Mouse (Mus musculus): Measurements from ENCODE around the gene Zcwpw1. TPM values are rescaled to one million over a fixed set of nuclear protein-coding genes. Genes with fewer than 3 reads are reported as not detected.
"Not testable (repeated sequence)": the region's sequence is repeated elsewhere in the genome, so short reads cannot be mapped to it uniquely, and the experiment has no call there.

The Zcwpw1 gene
- polyA plus RNA-seq, 1 experiment, result 0.39 TPM

GRCm38 (mm10) chr5:137748130-137748770, 39.3 kb upstream of the Zcwpw1 start:
- peaks cover 8% of the 10 kb centered on the region for H3K4me1 ChIP-seq (ENCODE audit: control insufficient read depth, insufficient read depth, insufficient read length, low read length)
- peak overlapping the region; percentile 90 for H3K4me3 ChIP-seq (ENCODE audit: low read depth, low read length)
- H3K27me3 ChIP-seq (ENCODE audit: control insufficient read depth, insufficient read depth, low read length), result no peaks in the 10 kb centered on the region
- TF ChIP-seq CTCF (IDR thresholded peaks at IDR 0.05; ENCODE audit: extremely low read depth, insufficient read length, insufficient replicate concordance, low read depth, low read length), result no peak
- no peak for TF ChIP-seq POLR2A (IDR thresholded peaks at IDR 0.05; ENCODE audit: low read depth, low read length)
- peaks cover 31% of the 10 kb centered on the region for H3K36me3 ChIP-seq (ENCODE audit: control insufficient read depth, insufficient read depth, low read length)
- WGBS, result 40% methylated on average over 5 of the region's 5 CpGs
- peak overlapping the region; percentile 48 for H3K27ac ChIP-seq (ENCODE audit: insufficient read depth, low read depth, low read length)

- peak overlapping the region; percentile 48; the same call in 1 of the 2 replicates for H3K27ac ChIP-seq (ENCODE audit: insufficient read depth, low read depth, low read length)
- no peaks in the 10 kb centered on the region for H3K27me3 ChIP-seq (ENCODE audit: control insufficient read depth, insufficient read depth, low read length)
- no peak for TF ChIP-seq CTCF (IDR thresholded peaks at IDR 0.05; ENCODE audit: extremely low read depth, insufficient read length, insufficient replicate concordance, low read depth, low read length)
- TF ChIP-seq POLR2A (IDR thresholded peaks at IDR 0.05; ENCODE audit: low read depth, low read length), result no peak
- peak overlapping the region; percentile 25; the same call in 1 of the 2 replicates for H3K4me3 ChIP-seq (ENCODE audit: low read depth, low read length)
- WGBS, result 48% methylated on average over 6 of the region's 6 CpGs
- peaks cover 8% of the 10 kb centered on the region for H3K4me1 ChIP-seq (ENCODE audit: control insufficient read depth, insufficient read depth, insufficient read length, low read length)
- peaks cover 40% of the 10 kb centered on the region for H3K36me3 ChIP-seq (ENCODE audit: control insufficient read depth, insufficient read depth, low read length)
Observed at GRCm38 (mm10) chr5:137749196-137749836, 38.3 kb upstream of the Zcwpw1 start.

GRCm38 (mm10) chr5:137750212-137750611, 37.4 kb upstream of the Zcwpw1 start:
- H3K36me3 ChIP-seq (ENCODE audit: control insufficient read depth, insufficient read depth, low read length), result peaks cover 41% of the 10 kb centered on the region
- not testable (repeated sequence) for H3K27ac ChIP-seq (ENCODE audit: insufficient read depth, low read depth, low read length); H3K4me1 ChIP-seq (ENCODE audit: control insufficient read depth, insufficient read depth, insufficient read length, low read length); H3K27me3 ChIP-seq (ENCODE audit: control insufficient read depth, insufficient read depth, low read length); H3K4me3 ChIP-seq (ENCODE audit: low read depth, low read length)
- WGBS, result 80% methylated on average over 8 of the region's 8 CpGs

- WGBS, result 95% methylated on average over 13 of the region's 13 CpGs
- Histone ChIP-seq H3K36me3 (ENCODE audit: control insufficient read depth, insufficient read depth, low read length) (peaks cover 45% of the 10 kb centered on the region), H3K4me3 (ENCODE audit: low read depth, low read length) (no peak overlapping the region), H3K4me1 (ENCODE audit: control insufficient read depth, insufficient read depth, insufficient read length, low read length) (peaks cover 8% of the 10 kb centered on the region), H3K27me3 (ENCODE audit: control insufficient read depth, insufficient read depth, low read length) (no peaks in the 10 kb centered on the region), H3K27ac (ENCODE audit: insufficient read depth, low read depth, low read length) (no peak overlapping the region)
- TF ChIP-seq CTCF (IDR thresholded peaks at IDR 0.05; ENCODE audit: extremely low read depth, insufficient read length, insufficient replicate concordance, low read depth, low read length) (no peak), POLR2A (IDR thresholded peaks at IDR 0.05; ENCODE audit: low read depth, low read length) (no peak)
Observed at GRCm38 (mm10) chr5:137751221-137751887, 36.2 kb upstream of the Zcwpw1 start.

GRCm38 (mm10) chr5:137751988-137752387, 35.6 kb upstream of the Zcwpw1 start:
- TF ChIP-seq CTCF (IDR thresholded peaks at IDR 0.05; ENCODE audit: extremely low read depth, insufficient read length, insufficient replicate concordance, low read depth, low read length) (no peak), POLR2A (IDR thresholded peaks at IDR 0.05; ENCODE audit: low read depth, low read length) (no peak)
- H3K27me3 ChIP-seq (ENCODE audit: control insufficient read depth, insufficient read depth, low read length), result no peaks in the 10 kb centered on the region
- no peak overlapping the region for H3K4me3 ChIP-seq (ENCODE audit: low read depth, low read length)
- peaks cover 8% of the 10 kb centered on the region for H3K4me1 ChIP-seq (ENCODE audit: control insufficient read depth, insufficient read depth, insufficient read length, low read length)
- H3K36me3 ChIP-seq (ENCODE audit: control insufficient read depth, insufficient read depth, low read length), result peaks cover 45% of the 10 kb centered on the region
- H3K27ac ChIP-seq (ENCODE audit: insufficient read depth, low read depth, low read length), result no peak overlapping the region
- 63% methylated on average over 6 of the region's 6 CpGs for WGBS

- 73% methylated on average over 13 of the region's 13 CpGs for WGBS
- Histone ChIP-seq H3K4me3 (ENCODE audit: low read depth, low read length) (no peak overlapping the region), H3K27me3 (ENCODE audit: control insufficient read depth, insufficient read depth, low read length) (no peaks in the 10 kb centered on the region), H3K27ac (ENCODE audit: insufficient read depth, low read depth, low read length) (no peak overlapping the region), H3K36me3 (ENCODE audit: control insufficient read depth, insufficient read depth, low read length) (peaks cover 53% of the 10 kb centered on the region), H3K4me1 (ENCODE audit: control insufficient read depth, insufficient read depth, insufficient read length, low read length) (peaks cover 5% of the 10 kb centered on the region)
- TF ChIP-seq CTCF (IDR thresholded peaks at IDR 0.05; ENCODE audit: extremely low read depth, insufficient read length, insufficient replicate concordance, low read depth, low read length) (no peak), POLR2A (IDR thresholded peaks at IDR 0.05; ENCODE audit: low read depth, low read length) (no peak)
Observed at GRCm38 (mm10) chr5:137753111-137753832, 34.3 kb upstream of the Zcwpw1 start.

GRCm38 (mm10) chr5:137755425-137755824, 32.2 kb upstream of the Zcwpw1 start:
- peaks cover 62% of the 10 kb centered on the region for H3K36me3 ChIP-seq (ENCODE audit: control insufficient read depth, insufficient read depth, low read length)
- 87% methylated on average over 5 of the region's 5 CpGs for WGBS

More at GRCm38 (mm10) chr5:137755425-137755824, 32.2 kb upstream of the Zcwpw1 start:
- no peaks in the 10 kb centered on the region for H3K27me3 ChIP-seq (ENCODE audit: control insufficient read depth, insufficient read depth, low read length)
- H3K27ac ChIP-seq (ENCODE audit: insufficient read depth, low read depth, low read length), result no peak overlapping the region
- H3K4me3 ChIP-seq (ENCODE audit: low read depth, low read length), result no peak overlapping the region
- TF ChIP-seq CTCF (IDR thresholded peaks at IDR 0.05; ENCODE audit: extremely low read depth, insufficient read length, insufficient replicate concordance, low read depth, low read length) (no peak), POLR2A (IDR thresholded peaks at IDR 0.05; ENCODE audit: low read depth, low read length) (no peak)
- H3K4me1 ChIP-seq (ENCODE audit: control insufficient read depth, insufficient read depth, insufficient read length, low read length), result peaks cover 5% of the 10 kb centered on the region
